Mouse (Mus musculus) MEL (cell line): Measurements from ENCODE around the gene Gm5475. TPM values are rescaled to one million over a fixed set of nuclear protein-coding genes. Genes with fewer than 3 reads are reported as not detected.

ENCODE experiments used
- DNase-seq: peaks from one replicate; pipeline ENCODE4 v3.0.0; 2011; ENCODE audit warnings: low read depth, low spot score
- H3K27ac ChIP-seq: 2 replicates; pipeline ENCODE4 v1.5.1; 2012; ENCODE audit warnings: low read depth, mild to moderate bottlenecking, control low read depth, low read length, moderate library complexity; ENCODE audit not compliant: control insufficient read depth
- H3K27me3 ChIP-seq, 2 experiments: fragments of 150-350 bp in 1 of 2; sonication (generic) in 1 of 2; 2 replicates each; pipeline ENCODE4 v1.6.1; 2012; ENCODE audit warnings: low read length in 2 of 2, mild to moderate bottlenecking in 2 of 2, improper control_type of control experiment in 1 of 2, moderate library complexity in 1 of 2; ENCODE audit not compliant: insufficient read depth in 2 of 2, control insufficient read depth in 1 of 2
- H3K36me3 ChIP-seq, 2 experiments: 2 replicates each; pipeline ENCODE4 v1.6.1; 2012 to 2014; ENCODE audit warnings: low read length in 2 of 2, improper control_type of control experiment in 1 of 2, inconsistent platforms in 1 of 2, mild to moderate bottlenecking in 1 of 2; ENCODE audit not compliant: insufficient read depth in 2 of 2, control insufficient read depth in 1 of 2
- H3K4me1 ChIP-seq, 2 experiments: fragments of 150-350 bp in 1 of 2; sonication (generic) in 1 of 2; 2 replicates each; pipeline ENCODE4 v1.6.1; 2012; ENCODE audit warnings: low read length in 2 of 2, improper control_type of control experiment in 1 of 2, mild to moderate bottlenecking in 1 of 2; ENCODE audit not compliant: insufficient read depth in 2 of 2, control insufficient read depth in 1 of 2
- H3K4me3 ChIP-seq, 2 experiments: fragments of 150-350 bp in 1 of 2; sonication (generic) in 1 of 2; 2 replicates each; pipeline ENCODE4 v1.5.1; 2012; ENCODE audit warnings: low read depth in 2 of 2, low read length in 2 of 2, mild to moderate bottlenecking in 2 of 2, moderate library complexity in 2 of 2, control low read depth in 1 of 2, improper control_type of control experiment in 1 of 2; ENCODE audit not compliant: control insufficient read depth in 1 of 2, insufficient read depth in 1 of 2
- H3K79me2 ChIP-seq: 2 replicates; pipeline ENCODE4 v1.6.1; 2012; ENCODE audit warnings: mild to moderate bottlenecking, low read length, moderate library complexity; ENCODE audit not compliant: control insufficient read depth, poor library complexity, insufficient read depth
- H3K9ac ChIP-seq: 2 replicates; pipeline ENCODE4 v1.6.1; 2012; ENCODE audit warnings: low read depth, mild to moderate bottlenecking, control low read depth, low read length, moderate library complexity; ENCODE audit not compliant: control insufficient read depth, poor library complexity, severe bottlenecking
- H3K9me3 ChIP-seq: fragments of 150-350 bp; sonication (generic); replicated peaks from 2 replicates; pipeline ENCODE4 v1.6.1; 2012; ENCODE audit warnings: mild to moderate bottlenecking, low read length, improper control_type of control experiment, moderate library complexity; ENCODE audit not compliant: insufficient read depth
- E2F4 ChIP-seq: IDR thresholded peaks from 2 replicates; pipeline ENCODE4 v1.6.1; 2011; ENCODE audit warnings: low read depth, low read length, improper control_type of control experiment, borderline replicate concordance
- ELF1 ChIP-seq: IDR thresholded peaks from 2 replicates; pipeline ENCODE4 v1.6.1; 2014; ENCODE audit warnings: low read depth, mild to moderate bottlenecking, inconsistent platforms, low read length, improper control_type of control experiment, moderate library complexity
- GABPA ChIP-seq: IDR thresholded peaks from 2 replicates; pipeline ENCODE4 v1.6.1; 2012; ENCODE audit warnings: low read depth, mild to moderate bottlenecking, inconsistent platforms, low read length, improper control_type of control experiment, moderate library complexity
- HCFC1 ChIP-seq: IDR thresholded peaks from 2 replicates; pipeline ENCODE4 v1.6.1; 2012; ENCODE audit warnings: low read depth, mild to moderate bottlenecking, inconsistent platforms, low read length, improper control_type of control experiment, moderate library complexity
- MAFK ChIP-seq: IDR thresholded peaks from 2 replicates; pipeline ENCODE4 v1.6.1; 2011; ENCODE audit warnings: low read depth, mild to moderate bottlenecking, low read length, improper control_type of control experiment, borderline replicate concordance
- MAX ChIP-seq: IDR thresholded peaks from 2 replicates; pipeline ENCODE4 v1.6.1; 2011; ENCODE audit warnings: low read length, improper control_type of control experiment
- MAZ ChIP-seq: IDR thresholded peaks from 2 replicates; pipeline ENCODE4 v1.6.1; 2012; ENCODE audit warnings: low read depth, mild to moderate bottlenecking, inconsistent platforms, low read length, improper control_type of control experiment
- MYB ChIP-seq: IDR thresholded peaks from 2 replicates; pipeline ENCODE4 v1.6.1; 2011; ENCODE audit warnings: mild to moderate bottlenecking, low read depth, low read length, improper control_type of control experiment
- MYC ChIP-seq: IDR thresholded peaks from 2 replicates; pipeline ENCODE4 v1.6.1; 2011; ENCODE audit warnings: low read depth, mild to moderate bottlenecking, low read length, improper control_type of control experiment, moderate library complexity
- RAD21 ChIP-seq: IDR thresholded peaks from 2 replicates; pipeline ENCODE4 v1.6.1; 2011; ENCODE audit warnings: mild to moderate bottlenecking, low read depth, low read length, improper control_type of control experiment
- RCOR1 ChIP-seq: IDR thresholded peaks from 2 replicates; pipeline ENCODE4 v1.6.1; 2012; ENCODE audit warnings: low read depth, mild to moderate bottlenecking, inconsistent platforms, low read length, improper control_type of control experiment
- TAL1 ChIP-seq: IDR thresholded peaks from 2 replicates; pipeline ENCODE4 v1.6.1; 2012; ENCODE audit warnings: mild to moderate bottlenecking, inconsistent platforms, low read length, moderate library complexity, mixed read lengths
- TBP ChIP-seq: IDR thresholded peaks from 2 replicates; pipeline ENCODE4 v1.8.0; 2011; ENCODE audit warnings: low read depth, low read length, improper control_type of control experiment
- USF1 ChIP-seq: IDR thresholded peaks from 2 replicates; pipeline ENCODE4 v1.6.1; 2014; ENCODE audit warnings: low read depth, mild to moderate bottlenecking, inconsistent platforms, low read length, improper control_type of control experiment, moderate library complexity
- ZC3H11A ChIP-seq: IDR thresholded peaks from 2 replicates; pipeline ENCODE4 v1.6.1; 2012; ENCODE audit warnings: low read depth, mild to moderate bottlenecking, inconsistent platforms, low read length, improper control_type of control experiment
- ZKSCAN1 ChIP-seq: IDR thresholded peaks from 2 replicates; pipeline ENCODE4 v1.6.1; 2012; ENCODE audit warnings: low read depth, mild to moderate bottlenecking, inconsistent platforms, low read length, improper control_type of control experiment, moderate library complexity
- ZMIZ1 ChIP-seq: IDR thresholded peaks from 2 replicates; pipeline ENCODE4 v1.6.1; 2012; ENCODE audit warnings: low read depth, mild to moderate bottlenecking, inconsistent platforms, low read length, improper control_type of control experiment, moderate library complexity
- polyA plus RNA-seq, 2 experiments: library from polyadenylated mRNA; stranded (reverse) in 1 of 2; unstranded in 1 of 2; fragments of >175 nt in 1 of 2; fragments of >200 nt in 1 of 2; gene quantifications; 2 replicates each; pipeline versions ENCODE4 v1.2.1 to v1.2.4; 2012; ENCODE audit warnings: low replicate concordance in 2 of 2, low read depth in 1 of 2; ENCODE audit not compliant: insufficient read length in 2 of 2, insufficient read depth in 1 of 2, missing spikeins in 1 of 2
- total RNA-seq: library from RNA; depleted of rRNA; stranded (reverse); fragments of 300-350 nt; gene quantifications from 2 replicates; pipeline ENCODE4 v1.2.3, GENCODE M21; 2012

Gm5475 gene
- total and polyA plus RNA-seq, 3 experiments = 0.14 to 0.15 TPM; not detected in 1

DNA sequence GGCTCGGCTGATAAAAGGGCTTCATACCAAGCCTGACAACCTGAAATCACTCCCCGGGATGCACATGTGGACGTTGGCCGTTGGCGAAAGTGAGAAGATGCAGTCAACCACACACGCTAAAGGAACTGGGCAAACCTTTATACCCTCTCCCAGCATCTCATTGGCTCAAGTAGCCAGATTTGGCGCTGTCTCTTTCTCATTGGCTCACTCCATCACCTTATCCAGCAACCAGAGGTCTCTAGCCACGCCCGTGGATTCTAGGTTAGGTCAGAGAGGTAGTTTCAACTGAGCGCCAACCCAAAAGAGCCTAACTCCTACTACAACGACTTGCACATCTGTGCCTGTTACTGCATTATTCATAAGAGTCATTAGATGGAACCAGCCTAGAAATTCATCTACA lies 30.5 kb downstream of the Gm5475 start:
- TF ChIP-seq TAL1 = no peak
- TF ChIP-seq RAD21 = no peak
- TF ChIP-seq MYB = no peak
- TF ChIP-seq RCOR1 = no peak
- TF ChIP-seq USF1 = no peak
- TF ChIP-seq MYC = no peak
- no peak for TF ChIP-seq MAFK
- no peak for TF ChIP-seq MAX
- no peak for TF ChIP-seq ELF1
- no peak for TF ChIP-seq HCFC1
- no peak for TF ChIP-seq ZMIZ1
- TF ChIP-seq ZKSCAN1 = no peak
- no peak for TF ChIP-seq ZC3H11A
- no peak for TF ChIP-seq E2F4
- Histone ChIP-seq H3K79me2 (no peaks in the 10 kb centered on the region), H3K27ac (no peak overlapping the region)

GRCm38 (mm10) chr15:100456356-100456991 lies 34.5 kb downstream of the Gm5475 start:
- DNase-seq = no peak
- TF ChIP-seq TBP (no peak), MAZ (no peak), GABPA (no peak)
- TF ChIP-seq, all 39 proteins: peak for 0
- H3K27ac ChIP-seq = no peak overlapping the region
- H3K4me3 ChIP-seq = no peak overlapping the region
- no peaks in the 10 kb centered on the region for H3K27me3 ChIP-seq
- peaks cover 0 to 2% of the 10 kb centered on the region in 2 experiments; a peak in 1 of 4 replicates for H3K36me3 ChIP-seq
- no peaks in the 10 kb centered on the region for H3K9me3 ChIP-seq
- no peak overlapping the region for H3K9ac ChIP-seq
- H3K79me2 ChIP-seq = no peaks in the 10 kb centered on the region
- H3K4me1 ChIP-seq = peaks cover 0 to 12% of the 10 kb centered on the region in 2 experiments

More for the DNA sequence above, 30.5 kb downstream of the Gm5475 start:
- no peaks in the 10 kb centered on the region for H3K4me1 ChIP-seq
- no peak overlapping the region for H3K4me3 ChIP-seq
- H3K9me3 ChIP-seq = no peaks in the 10 kb centered on the region
- no peak for DNase-seq
- H3K36me3 ChIP-seq = no peaks in the 10 kb centered on the region
- H3K27me3 ChIP-seq = no peaks in the 10 kb centered on the region; a peak in 1 of 4 replicates
- no peak overlapping the region for H3K9ac ChIP-seq
